Mouse (Mus musculus) heart, embryonic 11.5 days (tissue): ENCODE measurements around the gene Col23a1. TPM values are rescaled to one million over a fixed set of nuclear protein-coding genes. Genes with fewer than 3 reads are reported as not detected.

Source experiments
- ATAC-seq: fragments of 200-750 bp; cut with Nextera tagmentation; replicated peaks from 2 replicates; pipeline ENCODE4 v1.8.0; 2017; ENCODE audit warnings: moderate library complexity; ENCODE audit not compliant: insufficient number of reproducible peaks, low FRiP score, low TSS enrichment
- H3K27ac ChIP-seq: fragments of 300-500 bp; sonication (generic); 2 replicates; pipeline ENCODE4 v1.5.1; 2014; ENCODE audit warnings: mild to moderate bottlenecking, low read depth, low read length
- H3K27me3 ChIP-seq: fragments of 300-500 bp; sonication (generic); 2 replicates; pipeline ENCODE4 v1.6.1; 2014; ENCODE audit warnings: mild to moderate bottlenecking, low read length, mixed read lengths; ENCODE audit not compliant: control insufficient read depth, insufficient read depth
- H3K36me3 ChIP-seq: fragments of 300-500 bp; sonication (generic); 2 replicates; pipeline ENCODE4 v1.6.1; 2014; ENCODE audit warnings: mild to moderate bottlenecking, low read length, moderate library complexity, mixed read lengths; ENCODE audit not compliant: control insufficient read depth, insufficient read depth
- H3K4me1 ChIP-seq: fragments of 300-500 bp; sonication (generic); 2 replicates; pipeline ENCODE4 v1.6.1; 2014; ENCODE audit warnings: low read length; ENCODE audit not compliant: control insufficient read depth, insufficient read depth
- H3K4me2 ChIP-seq: fragments of 300-500 bp; sonication (generic); 2 replicates; pipeline ENCODE4 v1.6.1; 2014; ENCODE audit warnings: mild to moderate bottlenecking, moderate library complexity
- H3K4me3 ChIP-seq: fragments of 300-500 bp; sonication (generic); 2 replicates; pipeline ENCODE4 v1.5.1; 2014; ENCODE audit warnings: low read depth, low read length
- H3K9ac ChIP-seq: fragments of 300-500 bp; sonication (generic); 2 replicates; pipeline ENCODE4 v1.6.1; 2014; ENCODE audit warnings: mild to moderate bottlenecking, low read depth, low read length, moderate library complexity
- H3K9me3 ChIP-seq: fragments of 300-500 bp; sonication (generic); replicated peaks from 2 replicates; pipeline ENCODE4 v1.6.1; 2016; ENCODE audit warnings: low read length; ENCODE audit not compliant: control insufficient read depth
- WGBS: fragments of 180-500 bp; shearing (Covaris S2); extraction: QIAGEN DNeasy Blood & Tissue Kit; methylation state at CpG from one replicate; pipeline ENCODE4 v1.1.7; 2014; ENCODE audit not compliant: insufficient replicate concordance; 5-methylcytosine and 5-hydroxymethylcytosine counted together
- polyA plus RNA-seq: library from polyadenylated mRNA; unstranded; fragments of >200 nt; fragmentation: Nextera tagmentation; extraction: Ambion mirVana; gene quantifications from 2 replicates; pipeline ENCODE4 v1.2.1, GENCODE M21; 2014

Col23a1 gene
- polyA plus RNA-seq, 1 experiment from 2014 or later: 10.3 TPM

GRCm38 (mm10) chr11:51338416-51338815 is 48.7 kb downstream of the Col23a1 start:
- Histone ChIP-seq H3K4me3 (no peak overlapping the region), H3K9me3 (no peaks in the 10 kb centered on the region), H3K4me2 (no peak overlapping the region), H3K9ac (no peak overlapping the region), H3K27ac (no peak overlapping the region), H3K4me1 (peaks cover 10% of the 10 kb centered on the region), H3K36me3 (no peaks in the 10 kb centered on the region), H3K27me3 (no peaks in the 10 kb centered on the region)
- ATAC-seq: no peak
- 69% methylated on average over 7 of the region's 7 CpGs for WGBS

- Histone ChIP-seq H3K4me2 (no peak overlapping the region), H3K9me3 (no peaks in the 10 kb centered on the region), H3K36me3 (no peaks in the 10 kb centered on the region), H3K4me1 (peaks cover 12% of the 10 kb centered on the region), H3K4me3 (no peak overlapping the region), H3K9ac (no peak overlapping the region), H3K27ac (no peak overlapping the region), H3K27me3 (no peaks in the 10 kb centered on the region)
- WGBS: 60% methylated on average over 2 of the region's 2 CpGs
- no peak for ATAC-seq
Measured at GRCm38 (mm10) chr11:51341091-51341490, 51.4 kb downstream of the Col23a1 start.

GRCm38 (mm10) chr11:51342776-51343175 is 53.1 kb downstream of the Col23a1 start:
- 73% methylated on average over 6 of the region's 6 CpGs for WGBS
- ATAC-seq: no peak
- no peak overlapping the region for H3K27ac ChIP-seq
- H3K4me1 ChIP-seq: peaks cover 5% of the 10 kb centered on the region
- no peaks in the 10 kb centered on the region for H3K9me3 ChIP-seq
- no peaks in the 10 kb centered on the region for H3K27me3 ChIP-seq
- H3K9ac ChIP-seq: no peak overlapping the region
- no peak overlapping the region for H3K4me3 ChIP-seq
- H3K36me3 ChIP-seq: no peaks in the 10 kb centered on the region
- no peak overlapping the region for H3K4me2 ChIP-seq

GRCm38 (mm10) chr11:51343312-51343711 is 53.6 kb downstream of the Col23a1 start:
- H3K27me3 ChIP-seq: no peaks in the 10 kb centered on the region
- no peak for ATAC-seq
- H3K27ac ChIP-seq: no peak overlapping the region
- H3K36me3 ChIP-seq: no peaks in the 10 kb centered on the region
- no peaks in the 10 kb centered on the region for H3K9me3 ChIP-seq
- no peak overlapping the region for H3K9ac ChIP-seq
- peaks cover 5% of the 10 kb centered on the region for H3K4me1 ChIP-seq
- WGBS: 56% methylated on average over 4 of the region's 4 CpGs
- no peak overlapping the region for H3K4me2 ChIP-seq
- no peak overlapping the region for H3K4me3 ChIP-seq

GRCm38 (mm10) chr11:51343728-51344289 is 54.1 kb downstream of the Col23a1 start:
- Histone ChIP-seq H3K9ac (no peak overlapping the region), H3K4me3 (no peak overlapping the region), H3K36me3 (no peaks in the 10 kb centered on the region), H3K4me1 (peaks cover 5% of the 10 kb centered on the region), H3K27ac (no peak overlapping the region), H3K27me3 (no peaks in the 10 kb centered on the region), H3K4me2 (no peak overlapping the region), H3K9me3 (no peaks in the 10 kb centered on the region)
- 85% methylated on average over 5 of the region's 5 CpGs for WGBS
- ATAC-seq: no peak

- no peak for ATAC-seq
- Histone ChIP-seq H3K4me1 (peaks cover 5% of the 10 kb centered on the region), H3K4me2 (no peak overlapping the region), H3K27ac (no peak overlapping the region), H3K27me3 (no peaks in the 10 kb centered on the region), H3K9ac (no peak overlapping the region), H3K36me3 (no peaks in the 10 kb centered on the region), H3K9me3 (no peaks in the 10 kb centered on the region), H3K4me3 (no peak overlapping the region)
- WGBS: 79% methylated on average over 21 of the region's 21 CpGs
Measured at GRCm38 (mm10) chr11:51345481-51346465, 56.1 kb downstream of the Col23a1 start.

- no peaks in the 10 kb centered on the region for H3K9me3 ChIP-seq
- no peak overlapping the region for H3K4me3 ChIP-seq
- H3K27ac ChIP-seq: no peak overlapping the region
- H3K4me2 ChIP-seq: no peak overlapping the region
- no peaks in the 10 kb centered on the region for H3K27me3 ChIP-seq
- no peak overlapping the region for H3K9ac ChIP-seq
- whole genome bisulfite sequencing: 67% methylated on average over 2 of the region's 2 CpGs
- no peaks in the 10 kb centered on the region for H3K36me3 ChIP-seq
- peaks cover 8% of the 10 kb centered on the region for H3K4me1 ChIP-seq
- ATAC-seq: no peak
Measured at GRCm38 (mm10) chr11:51347756-51348155, 58.0 kb downstream of the Col23a1 start.

- H3K27ac ChIP-seq: no peak overlapping the region
- no peak overlapping the region for H3K4me3 ChIP-seq
- no peaks in the 10 kb centered on the region for H3K27me3 ChIP-seq
- 0 out of 2 replicates have a peak, but pooled peaks cover 3% of the 10 kb centered on the region for H3K4me1 ChIP-seq
- H3K4me2 ChIP-seq: no peak overlapping the region
- no peaks in the 10 kb centered on the region for H3K36me3 ChIP-seq
- no peak overlapping the region for H3K9ac ChIP-seq
- no peaks in the 10 kb centered on the region for H3K9me3 ChIP-seq
- no peak for ATAC-seq
Measured at GRCm38 (mm10) chr11:51349665-51350064, 59.9 kb downstream of the Col23a1 start.
